Mouse (Mus musculus) intestine, embryonic 14.5 days (tissue): Measurements from ENCODE around the gene Alox12. TPM values are rescaled to one million over a fixed set of nuclear protein-coding genes. Genes with fewer than 3 reads are reported as not detected.
A peak's percentile ranks its signal among the peaks of the same experiment; 100 is the strongest.

Experiments used
- ATAC-seq: fragments of 200-750 bp; cut with Nextera tagmentation; replicated peaks from 2 replicates; pipeline ENCODE4 v1.8.0; 2017; ENCODE audit warnings: low read depth, moderate number of reproducible peaks, moderate TSS enrichment, moderate library complexity; ENCODE audit not compliant: low FRiP score, low TSS enrichment
- DNase-seq: peaks from one replicate; pipeline ENCODE4 v3.0.0-alpha.2; 2018; ENCODE audit warnings: low spot score
- H3K27ac ChIP-seq: fragments of 300-500 bp; sonication (generic); 2 replicates; pipeline ENCODE4 v1.5.1; 2014; ENCODE audit warnings: low read depth, mild to moderate bottlenecking, control low read depth
- H3K27me3 ChIP-seq: fragments of 300-500 bp; sonication (generic); replicated peaks from 2 replicates; pipeline ENCODE4 v1.6.1; 2014; ENCODE audit warnings: low read length, control low read depth; ENCODE audit not compliant: control insufficient read depth, insufficient read depth
- H3K36me3 ChIP-seq: fragments of 300-500 bp; sonication (generic); 2 replicates; pipeline ENCODE4 v1.6.1; 2014; ENCODE audit warnings: low read length, control low read depth; ENCODE audit not compliant: control insufficient read depth, insufficient read depth
- H3K4me1 ChIP-seq: fragments of 300-500 bp; sonication (generic); replicated peaks from 2 replicates; pipeline ENCODE4 v1.6.1; 2014; ENCODE audit warnings: low read length, control low read depth, mixed read lengths; ENCODE audit not compliant: control insufficient read depth, insufficient read depth
- H3K4me2 ChIP-seq: fragments of 300-500 bp; sonication (generic); 2 replicates; pipeline ENCODE4 v1.6.1; 2014; ENCODE audit warnings: low read length
- H3K4me3 ChIP-seq: fragments of 300-500 bp; sonication (generic); 2 replicates; pipeline ENCODE4 v1.5.1; 2014; ENCODE audit warnings: low read depth, low read length, control low read depth, mixed read lengths
- H3K9ac ChIP-seq: fragments of 300-500 bp; sonication (generic); 2 replicates; pipeline ENCODE4 v1.6.1; 2014; ENCODE audit warnings: mild to moderate bottlenecking, low read length
- H3K9me3 ChIP-seq: fragments of 300-500 bp; sonication (generic); 2 replicates; pipeline ENCODE4 v1.6.1; 2016; ENCODE audit warnings: low read length, control low read depth; ENCODE audit not compliant: control insufficient read depth
- WGBS: fragments of 180-500 bp; shearing (Covaris S2); extraction: QIAGEN DNeasy Blood & Tissue Kit; methylation state at CpG from one replicate; pipeline ENCODE4 v1.1.7; 2014; 5-methylcytosine and 5-hydroxymethylcytosine counted together
- polyA plus RNA-seq: library from polyadenylated mRNA; unstranded; fragments of >200 nt; fragmentation: Nextera tagmentation; extraction: Ambion mirVana; gene quantifications from 2 replicates; pipeline ENCODE4 v1.2.1, GENCODE M21; 2014

Gene Alox12
- polyA plus RNA-seq, 1 experiment from 2014 or later, result 2.3 TPM

DNA sequence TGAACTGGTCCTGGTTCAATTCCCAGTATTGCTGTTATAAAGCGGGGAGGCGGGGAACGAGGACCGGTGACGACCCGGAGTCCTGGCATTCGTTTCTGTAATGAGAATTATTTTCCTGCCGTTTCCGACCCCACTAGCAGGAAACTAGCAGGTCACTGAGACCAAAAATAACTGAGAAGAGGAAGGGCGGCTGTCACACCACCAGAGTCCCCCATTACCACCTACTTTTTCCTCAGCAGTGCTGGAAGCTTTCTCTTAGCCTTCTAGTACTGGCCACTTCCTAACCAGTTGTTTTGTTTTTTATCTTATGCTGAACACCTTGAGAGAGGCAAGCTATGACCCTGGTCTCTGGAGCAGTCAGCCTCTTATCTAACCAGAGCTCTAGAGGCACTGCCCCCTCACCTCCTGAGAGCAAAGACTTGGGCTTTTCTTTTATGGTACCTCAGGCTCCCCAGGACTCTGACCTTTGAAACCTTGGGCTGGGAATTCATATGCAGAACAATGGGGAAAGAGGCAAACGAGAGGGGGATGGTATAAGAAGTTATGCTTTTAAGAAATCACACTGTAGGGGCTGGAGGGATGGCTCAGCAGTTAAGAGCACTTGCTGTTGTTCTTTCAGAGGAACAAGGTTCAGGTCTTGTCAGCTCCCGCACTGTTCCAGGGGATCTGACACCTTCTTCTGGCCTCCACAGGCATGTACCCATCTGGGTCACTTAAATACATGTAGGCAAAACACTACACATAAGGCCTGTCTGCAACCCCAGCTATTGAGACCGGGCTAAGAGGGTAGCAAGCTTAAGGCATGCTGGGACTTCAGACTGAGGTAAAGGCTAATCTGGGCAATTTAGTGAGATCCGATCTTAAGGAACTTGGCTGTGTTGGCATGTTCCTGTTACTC lies 33.3 kb downstream of the Alox12 start:
- WGBS, result 7% methylated on average over 14 of the region's 14 CpGs
- H3K27me3 ChIP-seq, result peaks cover 26% of the 10 kb centered on the region
- no peak; the same call in 1 of the 2 replicates for ATAC-seq

DNA sequence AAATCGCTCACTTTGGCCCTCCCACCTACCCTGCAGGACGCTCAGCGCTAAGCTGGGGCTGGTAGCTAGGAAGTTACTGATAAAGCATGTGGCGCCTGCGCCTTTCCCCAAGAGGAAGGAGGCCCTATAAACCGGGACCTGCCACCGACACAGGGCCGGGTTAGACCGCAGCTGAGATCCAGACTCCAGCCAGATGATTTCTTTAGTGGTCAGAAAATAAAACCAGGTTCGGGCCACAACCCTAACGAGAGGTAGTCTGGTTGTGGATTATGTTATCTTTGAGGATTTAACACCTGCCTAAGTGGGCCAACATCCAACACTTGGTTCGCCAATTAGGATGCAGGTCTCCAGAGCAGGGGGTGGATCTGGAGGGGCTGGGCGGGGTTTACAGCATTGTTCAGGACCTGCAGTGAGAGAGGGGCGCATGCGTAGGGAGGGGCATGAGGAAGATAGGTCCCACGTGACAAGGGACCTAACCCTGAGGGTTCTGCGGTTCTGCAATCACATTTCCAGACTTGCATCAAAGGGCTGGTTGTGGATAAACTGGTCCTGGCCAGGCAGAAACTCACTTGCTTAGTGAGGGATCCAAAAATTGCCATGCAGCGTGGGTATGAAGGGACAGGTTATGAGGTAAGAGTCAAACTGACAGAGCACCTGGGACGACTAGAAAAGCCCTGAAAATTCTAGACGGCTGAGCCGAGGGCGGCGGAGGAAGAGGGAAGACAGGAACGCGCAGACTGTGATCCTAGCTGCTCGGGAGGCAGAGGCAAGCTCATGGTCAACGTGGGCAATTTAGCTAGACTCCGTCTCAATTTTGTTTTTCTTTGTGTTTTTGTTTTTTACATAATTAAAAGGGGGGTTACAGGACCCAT lies 34.2 kb downstream of the Alox12 start, which contains the start of gene Slc16a13:
Gene Slc16a13, minus strand, starts transcription at position 334 of the 872 bp plus-strand sequence.
- Histone ChIP-seq H3K9ac (peak within 1 kb of the TSS; percentile 64), H3K4me3 (peak within 1 kb of the TSS; percentile 55), H3K36me3 (peaks cover 13% of the 10 kb centered on the region; the same call in 1 of the 2 replicates), H3K4me2 (peak within 1 kb of the TSS; percentile 96), H3K4me1 (peaks cover 5% of the 10 kb centered on the region; the same call in 1 of the 2 replicates), H3K9me3 (no peaks in the 10 kb centered on the region), H3K27me3 (peaks cover 26% of the 10 kb centered on the region), H3K27ac (peak within 1 kb of the TSS; percentile 87)
- WGBS, result under 1% methylated on average over 28 of the region's 28 CpGs
- DNase-seq, result peak; percentile 92
- peak; percentile 92 for ATAC-seq

More for the DNA sequence above, 33.3 kb downstream of the Alox12 start:
- H3K36me3 ChIP-seq, result peaks cover 8% of the 10 kb centered on the region; the same call in 1 of the 2 replicates
- peak overlapping the region; percentile 55 for H3K4me3 ChIP-seq
- H3K4me2 ChIP-seq, result peak overlapping the region; percentile 96
- peak overlapping the region; percentile 87 for H3K27ac ChIP-seq
- H3K9ac ChIP-seq, result peak overlapping the region; percentile 64
- no peaks in the 10 kb centered on the region for H3K9me3 ChIP-seq
- peaks cover 5% of the 10 kb centered on the region; the same call in 1 of the 2 replicates for H3K4me1 ChIP-seq
- DNase-seq, result peak; percentile 66

DNA sequence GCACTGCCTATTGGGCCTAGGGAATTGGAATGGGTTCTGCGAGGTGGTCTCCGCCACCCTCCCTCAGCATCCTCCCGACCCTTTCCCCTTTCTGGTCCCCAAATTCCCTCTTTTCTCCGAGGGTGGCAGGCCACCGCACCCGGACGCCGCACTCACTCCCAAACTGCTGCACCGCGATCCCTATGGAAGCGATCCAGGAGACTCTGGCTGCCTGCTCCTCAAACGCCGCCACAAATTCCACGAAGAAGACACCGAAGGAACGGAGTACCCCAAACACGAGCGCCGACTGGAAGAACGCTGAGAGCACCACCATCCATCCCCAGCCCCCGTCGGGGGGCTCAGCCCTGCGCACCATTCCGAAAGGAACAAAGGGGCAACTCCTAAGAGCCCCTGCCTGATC lies 34.8 kb downstream of the Alox12 start:
- 3% methylated on average over 24 of the region's 24 CpGs for WGBS
- no peak for ATAC-seq

DNA sequence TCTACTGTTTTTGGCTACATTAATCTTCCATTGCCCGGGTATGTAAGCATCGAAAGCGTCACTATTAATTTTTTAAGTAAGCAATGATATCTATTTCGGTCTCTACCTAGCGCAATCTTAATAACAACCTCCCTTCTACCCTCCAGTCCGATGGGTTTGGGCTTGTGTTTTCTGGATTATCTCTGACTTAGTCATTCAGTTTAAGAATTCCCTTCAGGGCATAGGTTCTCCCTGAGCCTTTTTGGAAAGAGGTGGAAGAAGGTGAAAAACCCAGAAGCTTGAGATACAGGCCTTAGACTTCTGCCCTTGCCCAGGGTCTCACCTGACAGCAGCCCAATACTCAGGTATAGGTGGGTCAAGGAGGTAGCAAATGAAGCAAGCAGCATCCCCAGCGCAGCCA lies 35.3 kb downstream of the Alox12 start:
- H3K4me3 ChIP-seq, result peak overlapping the region; percentile 55
- no peak for ATAC-seq
- H3K9ac ChIP-seq, result peak overlapping the region; percentile 64
- DNase-seq, result no peak
- H3K27ac ChIP-seq, result peak overlapping the region; percentile 87; the same call in 1 of the 2 replicates
- peaks cover 5% of the 10 kb centered on the region; the same call in 1 of the 2 replicates for H3K4me1 ChIP-seq
- WGBS, result 62% methylated on average over 7 of the region's 7 CpGs
- no peaks in the 10 kb centered on the region for H3K9me3 ChIP-seq
- peak overlapping the region; percentile 96 for H3K4me2 ChIP-seq
- peaks cover 26% of the 10 kb centered on the region for H3K27me3 ChIP-seq
- peaks cover 13% of the 10 kb centered on the region; the same call in 1 of the 2 replicates for H3K36me3 ChIP-seq

More for the DNA sequence above, 34.8 kb downstream of the Alox12 start:
- Histone ChIP-seq H3K4me3 (peak overlapping the region; percentile 55), H3K27ac (peak overlapping the region; percentile 87), H3K36me3 (peaks cover 13% of the 10 kb centered on the region; the same call in 1 of the 2 replicates), H3K4me1 (peaks cover 5% of the 10 kb centered on the region; the same call in 1 of the 2 replicates), H3K9ac (peak overlapping the region; percentile 64), H3K27me3 (peaks cover 26% of the 10 kb centered on the region), H3K9me3 (no peaks in the 10 kb centered on the region), H3K4me2 (peak overlapping the region; percentile 96)
- DNase-seq, result no peak

DNA sequence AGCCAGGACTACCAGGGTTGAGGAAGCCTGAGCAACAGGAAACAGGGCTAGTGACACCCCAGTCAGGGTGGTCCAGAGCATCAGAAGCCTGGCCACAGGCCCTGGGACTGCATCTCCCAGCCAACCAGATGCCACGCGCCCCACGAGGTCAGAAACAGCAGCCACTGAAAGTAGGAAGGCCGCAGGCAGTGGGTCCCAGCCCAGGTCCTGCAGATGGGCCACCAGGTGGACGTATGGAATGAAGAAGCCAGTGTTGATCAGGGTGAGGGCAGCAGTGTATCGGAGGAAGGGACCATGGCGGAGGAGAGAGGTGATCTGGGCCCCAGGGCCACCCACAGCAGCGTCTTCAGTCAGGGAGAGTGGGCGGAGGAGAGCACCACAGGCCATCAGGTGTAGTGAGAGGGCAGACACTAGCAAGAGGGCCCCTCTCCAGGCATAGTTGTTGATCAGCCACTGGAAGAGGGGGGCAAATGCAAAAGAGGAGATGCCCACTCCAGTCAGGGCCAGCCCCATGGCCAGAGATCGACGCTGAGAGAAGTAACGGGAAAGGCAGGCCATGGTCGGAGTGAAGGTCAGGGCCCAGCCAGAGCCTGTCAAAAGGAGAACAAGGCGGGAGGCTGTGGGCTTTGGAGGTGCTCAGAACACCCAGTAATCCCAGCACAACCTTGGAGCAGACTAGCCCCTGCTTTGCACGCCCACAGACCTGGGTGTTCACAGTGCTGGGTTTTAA lies 36.2 kb downstream of the Alox12 start:
- H3K27ac ChIP-seq, result no peak overlapping the region
- peak overlapping the region; percentile 96 for H3K4me2 ChIP-seq
- peaks cover 13% of the 10 kb centered on the region; the same call in 1 of the 2 replicates for H3K36me3 ChIP-seq
- no peaks in the 10 kb centered on the region for H3K9me3 ChIP-seq
- 89% methylated on average over 15 of the region's 15 CpGs for WGBS
- H3K27me3 ChIP-seq, result peaks cover 31% of the 10 kb centered on the region
- peaks cover 13% of the 10 kb centered on the region for H3K4me1 ChIP-seq
- DNase-seq, result no peak
- no peak overlapping the region for H3K9ac ChIP-seq
- H3K4me3 ChIP-seq, result no peak overlapping the region
- no peak for ATAC-seq

DNA sequence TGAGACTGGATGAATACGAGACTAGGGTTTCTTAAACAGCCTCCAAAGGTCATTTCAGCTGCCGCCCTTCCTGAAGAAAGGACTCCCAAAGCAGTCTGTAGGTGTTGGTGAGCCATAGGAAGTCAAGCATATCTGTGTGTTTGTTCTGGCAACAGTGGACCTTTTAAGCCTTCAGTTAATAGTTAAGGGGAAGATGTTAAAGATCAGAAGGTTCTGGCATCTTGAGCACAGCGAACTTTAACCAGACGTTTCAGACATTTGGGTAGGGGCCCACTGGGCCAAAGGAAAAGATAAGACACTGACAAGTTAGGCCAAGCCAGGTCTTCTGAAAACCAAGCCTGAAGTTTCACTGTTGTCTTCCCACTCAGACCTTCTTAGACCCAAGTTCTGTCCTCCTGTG lies 37.1 kb downstream of the Alox12 start:
- Histone ChIP-seq H3K4me3 (no peak overlapping the region), H3K9me3 (no peaks in the 10 kb centered on the region), H3K27ac (no peak overlapping the region), H3K36me3 (peaks cover 13% of the 10 kb centered on the region; the same call in 1 of the 2 replicates), H3K4me1 (peaks cover 13% of the 10 kb centered on the region), H3K27me3 (peaks cover 40% of the 10 kb centered on the region), H3K9ac (no peak overlapping the region), H3K4me2 (no peak overlapping the region)
- DNase-seq, result no peak
- ATAC-seq, result no peak
- 69% methylated on average over 4 of the region's 4 CpGs for WGBS

DNA sequence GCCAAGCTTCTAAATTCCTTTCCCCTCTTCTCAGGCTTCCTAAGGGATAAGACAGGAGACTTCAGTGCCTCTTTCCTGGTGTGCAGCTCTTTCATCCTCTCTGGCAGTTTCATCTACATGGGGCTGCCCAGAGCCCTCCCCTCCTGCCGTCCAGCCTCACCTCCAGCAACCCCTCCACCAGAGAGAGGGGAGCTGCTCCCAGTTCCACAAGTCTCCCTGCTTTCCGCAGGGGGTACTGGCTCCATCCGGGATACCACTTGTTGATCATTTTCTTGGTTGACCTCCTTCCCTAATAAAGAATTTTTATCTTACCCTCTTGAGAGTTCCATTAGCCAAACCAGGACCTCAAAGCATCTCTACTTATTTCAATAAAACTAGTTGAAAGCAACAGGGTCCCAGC lies 39.0 kb downstream of the Alox12 start:
- H3K4me1 ChIP-seq, result peaks cover 13% of the 10 kb centered on the region
- no peak overlapping the region for H3K9ac ChIP-seq
- no peak overlapping the region for H3K27ac ChIP-seq
- H3K27me3 ChIP-seq, result peaks cover 41% of the 10 kb centered on the region
- H3K4me3 ChIP-seq, result no peak overlapping the region
- ATAC-seq, result no peak
- no peak for DNase-seq
- H3K36me3 ChIP-seq, result peaks cover 13% of the 10 kb centered on the region; the same call in 1 of the 2 replicates
- no peak overlapping the region for H3K4me2 ChIP-seq
- no peaks in the 10 kb centered on the region for H3K9me3 ChIP-seq
- 74% methylated on average over 3 of the region's 3 CpGs for WGBS
